Mouse (Mus musculus): ENCODE measurements around the gene Mical2.

The Mical2 gene

GRCm38 (mm10) chr7:112320052-112320730 lies 94.5 kb downstream of the Mical2 start:
- DNase-seq, result peak; percentile 70

- DNase-seq, result no peak
Measured at GRCm38 (mm10) chr7:112321798-112322794, 96.4 kb downstream of the Mical2 start.

- no peak for DNase-seq
Measured at GRCm38 (mm10) chr7:112324577-112324976, 98.9 kb downstream of the Mical2 start.

- no peak for DNase-seq
Measured at GRCm38 (mm10) chr7:112326852-112327251, 101.2 kb downstream of the Mical2 start.

GRCm38 (mm10) chr7:112328969-112329368 lies 103.3 kb downstream of the Mical2 start:
- peak; percentile 68 for DNase-seq

GRCm38 (mm10) chr7:112329496-112329895 lies 103.8 kb downstream of the Mical2 start:
- no peak for DNase-seq

- no peak for DNase-seq
Measured at GRCm38 (mm10) chr7:112330935-112331334, 105.3 kb downstream of the Mical2 start.

- DNase-seq, result no peak
Measured at GRCm38 (mm10) chr7:112331804-112332203, 106.1 kb downstream of the Mical2 start.

GRCm38 (mm10) chr7:112332426-112332825 lies 106.8 kb downstream of the Mical2 start:
- DNase-seq, result no peak

GRCm38 (mm10) chr7:112333404-112333803 lies 107.7 kb downstream of the Mical2 start:
- no peak for DNase-seq

- DNase-seq, result peak; percentile 70
Measured at GRCm38 (mm10) chr7:112336213-112336631, 110.6 kb downstream of the Mical2 start.

- no peak for DNase-seq
Measured at GRCm38 (mm10) chr7:112336769-112337168, 111.1 kb downstream of the Mical2 start.

GRCm38 (mm10) chr7:112337736-112338135 lies 112.1 kb downstream of the Mical2 start:
- no peak for DNase-seq

GRCm38 (mm10) chr7:112341052-112341451 lies 115.4 kb downstream of the Mical2 start:
- DNase-seq, result no peak

- no peak for DNase-seq
Measured at GRCm38 (mm10) chr7:112345687-112346086, 120.0 kb downstream of the Mical2 start.

GRCm38 (mm10) chr7:112351541-112351940 lies 125.9 kb downstream of the Mical2 start:
- DNase-seq, result no peak

- DNase-seq, result no peak
Measured at GRCm38 (mm10) chr7:112352005-112352404, 126.3 kb downstream of the Mical2 start.

- DNase-seq, result no peak
Measured at GRCm38 (mm10) chr7:112353011-112353410, 127.4 kb downstream of the Mical2 start.

GRCm38 (mm10) chr7:112353939-112354338 lies 128.3 kb downstream of the Mical2 start:
- DNase-seq, result no peak

GRCm38 (mm10) chr7:112354503-112354951 lies 128.9 kb downstream of the Mical2 start:
- DNase-seq, result peak; percentile 62

GRCm38 (mm10) chr7:112359594-112359993 lies 133.9 kb downstream of the Mical2 start:
- DNase-seq, result no peak

- no peak for DNase-seq
Measured at GRCm38 (mm10) chr7:112362574-112363200, 137.0 kb downstream of the Mical2 start.

- DNase-seq, result no peak
Measured at GRCm38 (mm10) chr7:112365864-112366263, 140.2 kb downstream of the Mical2 start.
